Mouse (Mus musculus): ENCODE data around the gene Cyp1a1.

GRCm38 (mm10) chr9:57724701-57725100 is 37.0 kb downstream of the Cyp1a1 start:
- TF ChIP-seq POLR2A (IDR thresholded peaks at IDR 0.05; ENCODE audit: insufficient read depth, low read depth, low read length) (no peak), CTCF (IDR thresholded peaks at IDR 0.05) (no peak)
